Mouse (Mus musculus): ENCODE measurements around the gene Ranbp3l.

- TF ChIP-seq POLR2A (IDR thresholded peaks at IDR 0.05; ENCODE audit: borderline replicate concordance, extremely low read depth, insufficient read depth, insufficient read length, poor library complexity, severe bottlenecking) (peak; percentile 42), CTCF (IDR thresholded peaks at IDR 0.05; ENCODE audit: borderline replicate concordance, extremely low read depth, insufficient read depth, insufficient read length) (no peak)
Observed at GRCm38 (mm10) chr15:9070912-9071555, 103.3 kb downstream of the Ranbp3l start, which contains the start of gene Nadk2.

Data from brain, embryonic 14.5 days (tissue).